Mouse (Mus musculus) midbrain, embryonic 11.5 days (tissue): Measurements from ENCODE around the gene Zfp771. TPM values are rescaled to one million over a fixed set of nuclear protein-coding genes. Genes with fewer than 3 reads are reported as not detected.
A peak's percentile ranks its signal among the peaks of the same experiment; 100 is the strongest.

ENCODE experiments used
- ATAC-seq: fragments of 200-750 bp; cut with Nextera tagmentation; 2 replicates; pipeline ENCODE4 v1.8.0; 2017; ENCODE audit warnings: moderate TSS enrichment, moderate library complexity; ENCODE audit not compliant: low FRiP score
- DNase-seq: peaks from one replicate; pipeline ENCODE4 v3.0.0; 2015; ENCODE audit warnings: low spot score; ENCODE audit errors: missing footprints
- H3K27ac ChIP-seq: fragments of 300-500 bp; sonication (generic); 2 replicates; pipeline ENCODE4 v1.5.1; 2014; ENCODE audit warnings: low read depth, low read length
- H3K27me3 ChIP-seq: fragments of 300-500 bp; sonication (generic); 2 replicates; pipeline ENCODE4 v1.6.1; 2014; ENCODE audit warnings: mild to moderate bottlenecking, low read length, moderate library complexity, mixed read lengths; ENCODE audit not compliant: control insufficient read depth, insufficient read depth
- H3K36me3 ChIP-seq: fragments of 300-500 bp; sonication (generic); 2 replicates; pipeline ENCODE4 v1.6.1; 2014; ENCODE audit warnings: mild to moderate bottlenecking, low read length, moderate library complexity, mixed read lengths; ENCODE audit not compliant: control insufficient read depth, insufficient read depth
- H3K4me1 ChIP-seq: fragments of 300-500 bp; sonication (generic); 2 replicates; pipeline ENCODE4 v1.6.1; 2014; ENCODE audit warnings: low read length; ENCODE audit not compliant: control insufficient read depth, insufficient read depth
- H3K4me2 ChIP-seq: fragments of 300-500 bp; sonication (generic); 2 replicates; pipeline ENCODE4 v1.6.1; 2014; ENCODE audit warnings: mild to moderate bottlenecking, moderate library complexity
- H3K4me3 ChIP-seq: fragments of 300-500 bp; sonication (generic); 2 replicates; pipeline ENCODE4 v1.5.1; 2014; ENCODE audit warnings: low read depth, low read length
- H3K9ac ChIP-seq: fragments of 300-500 bp; sonication (generic); 2 replicates; pipeline ENCODE4 v1.6.1; 2014; ENCODE audit warnings: low read length
- H3K9me3 ChIP-seq: fragments of 300-500 bp; sonication (generic); 2 replicates; pipeline ENCODE4 v1.6.1; 2016; ENCODE audit warnings: low read length; ENCODE audit not compliant: control insufficient read depth
- WGBS: fragments of 180-500 bp; shearing (Covaris S2); extraction: QIAGEN DNeasy Blood & Tissue Kit; methylation state at CpG from one replicate; pipeline ENCODE4 v1.1.7; 2014; 5-methylcytosine and 5-hydroxymethylcytosine counted together
- polyA plus RNA-seq: library from polyadenylated mRNA; unstranded; fragments of >200 nt; fragmentation: Nextera tagmentation; extraction: Ambion mirVana; gene quantifications from 2 replicates; pipeline ENCODE4 v1.2.1, GENCODE M21; 2014

Gene Zfp771
- polyA plus RNA-seq, 1 experiment from 2014 or later = 49.3 TPM

DNA sequence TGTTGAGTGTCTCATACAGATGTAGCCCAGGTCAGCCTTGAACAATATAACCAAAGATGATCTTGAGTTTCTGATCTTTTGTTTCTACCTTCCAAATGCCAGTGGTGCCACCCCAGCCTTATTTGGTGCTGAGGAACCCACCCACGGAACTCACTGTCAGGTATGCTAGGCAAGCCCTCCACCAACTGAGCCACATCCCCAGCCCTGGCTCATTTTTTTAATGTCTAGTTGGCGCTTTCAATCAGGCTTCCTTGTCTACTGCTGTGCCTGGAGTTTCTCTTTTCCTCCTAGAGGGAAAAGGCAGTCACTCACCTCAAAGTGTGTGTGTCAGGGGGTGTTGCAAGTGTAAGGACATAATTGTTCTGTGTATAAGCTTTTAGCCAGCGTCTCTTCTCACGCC is 27.0 kb downstream of the Zfp771 start:
- ATAC-seq = no peak
- peak; percentile 62 for DNase-seq
- Histone ChIP-seq H3K4me3 (no peak overlapping the region), H3K4me1 (peaks cover 11% of the 10 kb centered on the region), H3K27ac (no peak overlapping the region), H3K27me3 (no peaks in the 10 kb centered on the region), H3K9ac (no peak overlapping the region), H3K4me2 (no peak overlapping the region), H3K9me3 (no peaks in the 10 kb centered on the region; the same call in 1 of the 2 replicates), H3K36me3 (0 out of 2 replicates have a peak, but pooled peaks cover 3% of the 10 kb centered on the region)
- WGBS = 96% methylated on average over 4 of the region's 4 CpGs

DNA sequence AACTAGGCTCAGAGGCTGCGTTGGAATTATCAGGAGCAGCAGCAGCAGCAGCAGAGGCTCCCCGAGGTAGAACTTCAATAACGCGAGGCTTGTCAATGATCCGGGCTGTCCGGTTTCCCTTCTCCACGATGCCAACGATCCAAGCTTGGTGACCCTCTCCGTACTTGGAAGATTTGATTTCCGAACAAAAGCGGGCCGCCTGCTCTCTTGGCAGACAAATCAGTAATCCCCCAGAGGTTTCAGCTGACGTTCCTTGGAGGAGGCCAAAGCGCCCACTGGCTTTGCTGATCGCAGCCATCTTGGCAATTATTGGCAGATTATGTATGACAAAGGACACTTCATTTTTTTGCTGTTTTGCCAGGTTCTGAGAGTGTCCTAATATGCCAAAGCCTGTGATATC is 28.5 kb downstream of the Zfp771 start:
- no peak for ATAC-seq
- Histone ChIP-seq H3K4me2 (peak overlapping the region; percentile 97; the same call in 1 of the 2 replicates), H3K4me1 (peaks cover 11% of the 10 kb centered on the region), H3K4me3 (peak overlapping the region; percentile 82; the same call in 1 of the 2 replicates), H3K36me3 (0 out of 2 replicates have a peak, but pooled peaks cover 3% of the 10 kb centered on the region), H3K9me3 (no peaks in the 10 kb centered on the region; the same call in 1 of the 2 replicates), H3K9ac (no peak overlapping the region), H3K27ac (no peak overlapping the region), H3K27me3 (no peaks in the 10 kb centered on the region)
- 96% methylated on average over 15 of the region's 15 CpGs for WGBS
- DNase-seq = peak; percentile 73

DNA sequence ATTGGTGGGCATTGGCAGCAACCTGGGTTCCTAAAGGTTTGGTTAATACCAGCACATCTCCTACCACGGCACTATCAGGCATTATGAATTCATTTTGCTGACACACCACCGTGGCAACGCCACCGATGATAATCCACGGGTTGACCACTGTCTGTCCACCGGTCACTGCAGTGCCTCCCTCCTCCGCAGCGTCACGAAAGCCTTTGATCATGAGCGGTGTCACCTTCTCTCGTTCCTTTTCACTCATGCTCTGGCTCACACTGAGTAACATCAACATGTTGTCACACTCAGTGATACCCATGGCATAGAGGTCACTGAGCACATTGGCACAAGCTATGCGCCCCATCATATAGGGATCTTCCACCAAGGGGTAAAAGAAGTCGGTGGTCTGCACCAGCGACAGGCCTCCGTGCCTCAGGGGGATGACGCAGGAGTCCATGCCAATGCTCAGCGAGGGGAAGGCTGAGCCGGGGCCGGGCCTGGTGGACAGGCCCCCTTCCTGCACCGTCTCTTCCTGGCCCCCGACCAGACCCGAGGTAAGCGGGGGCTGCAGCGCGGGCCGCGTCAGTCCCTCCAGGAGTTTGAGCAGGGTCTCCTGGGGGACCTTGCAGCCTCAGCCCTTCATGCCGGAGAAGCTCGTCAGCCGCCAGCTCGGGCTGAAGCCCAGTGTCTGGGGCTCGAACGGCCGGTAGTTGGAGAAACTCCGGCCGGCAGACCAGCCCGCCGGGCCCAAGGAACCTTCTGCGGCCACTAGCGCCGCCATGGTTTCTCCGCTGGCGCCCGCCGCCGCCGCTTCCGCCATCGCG is 29.2 kb downstream of the Zfp771 start:
- H3K9ac ChIP-seq = peak overlapping the region; percentile 89
- H3K36me3 ChIP-seq = 0 out of 2 replicates have a peak, but pooled peaks cover 3% of the 10 kb centered on the region
- no peaks in the 10 kb centered on the region; the same call in 1 of the 2 replicates for H3K9me3 ChIP-seq
- H3K27me3 ChIP-seq = no peaks in the 10 kb centered on the region
- 15% methylated on average over 50 of the region's 50 CpGs for WGBS
- peak overlapping the region; percentile 97 for H3K4me2 ChIP-seq
- peak overlapping the region; percentile 82 for H3K4me3 ChIP-seq
- ATAC-seq = peak; percentile 84
- DNase-seq = no peak
- peaks cover 11% of the 10 kb centered on the region for H3K4me1 ChIP-seq
- peak overlapping the region; percentile 50 for H3K27ac ChIP-seq

DNA sequence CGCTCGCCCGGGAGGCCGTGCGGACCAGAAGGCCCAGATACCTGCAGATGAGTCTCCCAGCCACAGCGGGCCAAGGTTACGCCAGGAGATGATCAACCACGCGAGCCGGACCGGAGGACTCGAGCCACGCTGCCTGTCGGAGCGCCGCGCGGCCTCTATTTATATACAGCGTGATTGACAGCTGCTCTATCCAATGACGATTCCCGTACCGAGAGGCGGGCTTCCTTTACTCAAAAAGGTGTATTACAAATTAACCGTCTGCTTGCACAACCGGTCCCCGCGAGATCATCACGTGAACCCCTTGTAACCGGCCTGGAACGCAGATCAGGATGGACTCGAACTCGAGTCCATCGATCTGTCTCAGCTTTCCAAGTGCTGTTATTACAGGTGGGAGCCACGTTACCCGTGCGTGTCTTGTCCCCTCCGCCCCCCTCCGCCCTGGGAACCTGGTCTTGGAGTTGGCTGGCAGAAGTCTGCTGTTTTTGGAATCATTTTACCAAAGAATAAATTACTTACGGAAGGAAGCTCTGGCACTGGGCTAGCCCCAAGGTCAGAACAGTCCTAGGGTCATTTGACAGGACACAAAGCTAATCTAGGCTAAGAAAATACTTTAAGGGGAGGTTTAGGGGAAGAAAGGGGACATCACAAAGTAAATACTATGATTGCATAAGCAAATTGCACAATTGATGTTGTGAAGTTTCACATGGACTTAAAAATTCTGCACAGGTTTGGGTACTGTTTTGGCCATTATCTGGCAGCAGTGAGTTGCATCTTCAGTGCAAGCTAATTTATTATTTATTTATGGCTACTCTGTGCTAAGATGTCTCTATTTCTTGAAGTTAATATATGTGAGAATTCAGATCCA is 30.1 kb downstream of the Zfp771 start, which contains the start of gene Sephs2:
TSS of gene Sephs2 (minus strand) at position 131 of the 865 bp plus-strand sequence.
- peaks cover 11% of the 10 kb centered on the region for H3K4me1 ChIP-seq
- peak within 1 kb of the TSS; percentile 89 for H3K9ac ChIP-seq
- H3K9me3 ChIP-seq = no peaks in the 10 kb centered on the region
- peak within 1 kb of the TSS; percentile 82 for H3K4me3 ChIP-seq
- peak within 1 kb of the TSS; percentile 97 for H3K4me2 ChIP-seq
- 0 out of 2 replicates have a peak, but pooled peaks cover 3% of the 10 kb centered on the region for H3K36me3 ChIP-seq
- WGBS = 3% methylated on average over 39 of the region's 39 CpGs
- DNase-seq (peak; percentile 99), ATAC-seq (peak; percentile 90)
- H3K27ac ChIP-seq = peak within 1 kb of the TSS; percentile 50
- no peaks in the 10 kb centered on the region for H3K27me3 ChIP-seq

DNA sequence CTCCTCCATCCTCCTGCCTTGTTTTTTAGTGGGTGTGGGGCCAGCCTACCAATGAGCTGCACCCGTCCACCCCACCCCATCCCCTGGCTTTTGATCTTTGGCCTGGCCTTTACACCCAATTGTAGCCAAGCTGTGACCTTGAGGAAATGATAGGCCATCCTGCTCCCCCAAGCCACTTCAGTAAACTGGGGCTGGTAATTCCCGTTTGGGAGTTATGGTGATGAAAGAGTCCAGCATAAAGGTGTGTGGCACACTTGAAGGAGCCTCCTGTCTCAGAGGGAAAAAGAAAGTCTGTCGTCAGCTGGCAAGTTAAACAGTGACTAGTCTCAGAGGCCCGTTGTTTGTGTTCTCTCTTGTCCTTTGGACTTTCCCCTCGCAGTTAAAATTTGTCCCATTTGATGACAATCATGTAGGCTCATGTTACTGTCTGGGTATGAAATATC is 32.5 kb downstream of the Zfp771 start:
- H3K9me3 ChIP-seq = no peaks in the 10 kb centered on the region
- peaks cover 11% of the 10 kb centered on the region for H3K4me1 ChIP-seq
- no peaks in the 10 kb centered on the region for H3K27me3 ChIP-seq
- H3K36me3 ChIP-seq = 0 out of 2 replicates have a peak, but pooled peaks cover under 1% of the 10 kb centered on the region
- H3K9ac ChIP-seq = no peak overlapping the region
- no peak overlapping the region for H3K4me2 ChIP-seq
- H3K27ac ChIP-seq = no peak overlapping the region
- no peak overlapping the region for H3K4me3 ChIP-seq
- peak; percentile 44 for DNase-seq
- WGBS = 75% methylated on average over 5 of the region's 5 CpGs
- no peak for ATAC-seq

DNA sequence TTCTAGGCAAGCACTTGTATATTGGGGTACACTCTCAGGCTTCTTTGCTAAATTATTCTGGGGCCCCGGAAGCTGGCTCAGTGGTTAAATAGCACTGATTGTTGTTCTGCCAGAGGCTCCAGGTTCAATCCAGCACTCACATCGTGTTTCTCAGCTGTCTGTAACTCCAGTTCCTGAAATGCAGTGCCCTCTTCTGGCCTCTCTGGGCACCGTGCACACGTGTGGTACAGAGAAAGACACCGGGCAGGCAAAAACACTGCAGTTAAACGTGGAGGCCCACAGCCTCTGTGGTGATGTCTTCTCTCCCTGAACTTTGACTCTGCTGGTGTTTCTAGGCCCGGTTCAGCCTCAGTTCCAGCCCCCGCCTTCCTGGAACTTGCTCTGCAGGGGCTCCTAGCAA is 34.2 kb downstream of the Zfp771 start:
- 20% methylated on average over 8 of the region's 8 CpGs for WGBS
- DNase-seq (peak; percentile 86), ATAC-seq (no peak)
- H3K36me3 ChIP-seq = no peaks in the 10 kb centered on the region
- no peaks in the 10 kb centered on the region for H3K9me3 ChIP-seq
- no peak overlapping the region for H3K27ac ChIP-seq
- H3K4me3 ChIP-seq = no peak overlapping the region
- peaks cover 3% of the 10 kb centered on the region for H3K4me1 ChIP-seq
- no peak overlapping the region for H3K4me2 ChIP-seq
- H3K27me3 ChIP-seq = no peaks in the 10 kb centered on the region
- H3K9ac ChIP-seq = no peak overlapping the region

- DNase-seq (peak; percentile 41), ATAC-seq (no peak)
- H3K36me3 ChIP-seq = no peaks in the 10 kb centered on the region
- H3K4me3 ChIP-seq = no peak overlapping the region
- 78% methylated on average over 3 of the region's 3 CpGs for WGBS
- no peaks in the 10 kb centered on the region for H3K4me1 ChIP-seq
- no peak overlapping the region for H3K27ac ChIP-seq
- no peak overlapping the region for H3K9ac ChIP-seq
- no peak overlapping the region for H3K4me2 ChIP-seq
- no peaks in the 10 kb centered on the region for H3K27me3 ChIP-seq
- H3K9me3 ChIP-seq = no peaks in the 10 kb centered on the region
Measured at GRCm38 (mm10) chr7:127280092-127280491, 36.0 kb downstream of the Zfp771 start.

DNA sequence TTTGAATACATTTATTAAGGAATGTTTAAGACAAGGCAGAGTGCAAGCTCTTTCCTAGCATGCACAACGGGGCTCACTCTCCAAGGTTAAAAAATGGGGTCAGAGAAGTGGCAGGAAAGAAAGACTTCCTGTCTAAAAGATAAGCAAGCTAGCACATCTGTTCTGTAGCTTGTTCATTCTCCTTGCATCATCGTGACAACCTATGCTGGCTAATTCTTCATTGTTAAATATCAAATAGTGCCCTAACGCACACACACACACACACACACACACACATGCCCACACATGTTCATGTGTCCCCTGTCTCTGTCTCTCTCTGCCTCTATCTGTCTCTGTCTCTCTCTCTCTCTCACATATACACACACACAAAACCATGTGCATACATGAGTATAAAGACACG is 37.0 kb downstream of the Zfp771 start:
- Histone ChIP-seq H3K4me2 (no peak overlapping the region), H3K9me3 (no peaks in the 10 kb centered on the region), H3K4me3 (no peak overlapping the region), H3K27me3 (no peaks in the 10 kb centered on the region), H3K36me3 (no peaks in the 10 kb centered on the region), H3K27ac (no peak overlapping the region), H3K4me1 (no peaks in the 10 kb centered on the region), H3K9ac (no peak overlapping the region)
- DNase-seq (peak; percentile 10), ATAC-seq (no peak)
- 75% methylated on average over 4 of the region's 4 CpGs for WGBS
